Mouse (Mus musculus) liver, embryonic 14.5 days (tissue): ENCODE data around the gene Esrrb.

ENCODE experiments used
- CTCF ChIP-seq: IDR thresholded peaks from 2 replicates; pipeline ENCODE4 v1.5.1; 2016; ENCODE audit warnings: antibody characterized with exemption, low read depth, control low read depth
- EP300 ChIP-seq: IDR thresholded peaks from 2 replicates; pipeline ENCODE4 v1.6.1; 2016; ENCODE audit warnings: antibody characterized with exemption, low read depth

DNA sequence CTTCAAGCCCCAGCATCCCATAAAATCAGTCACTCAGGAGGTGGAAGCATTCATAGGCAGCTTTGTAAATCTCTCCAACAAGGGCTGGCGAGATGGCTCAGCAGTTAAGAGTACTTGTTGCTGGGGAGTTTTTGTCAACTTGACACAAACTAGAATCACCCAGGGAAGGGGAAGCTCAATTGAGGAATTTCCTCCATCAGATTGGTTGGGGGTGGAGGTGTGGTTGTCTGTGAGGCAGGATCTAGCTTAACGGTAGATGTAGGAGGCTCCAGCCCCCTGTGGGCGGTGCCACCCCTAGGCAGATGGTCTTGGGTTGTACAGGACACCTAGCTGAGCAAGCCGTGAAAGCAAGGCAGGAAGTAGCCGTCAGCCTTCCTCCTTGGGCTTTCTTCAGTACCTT is 89.9 kb downstream of the Esrrb start:
- no peak for TF ChIP-seq EP300
- TF ChIP-seq CTCF: no peak
